Comparison of ENCODE assay signal across 17 mouse cellular contexts in the genomic region with DNA sequence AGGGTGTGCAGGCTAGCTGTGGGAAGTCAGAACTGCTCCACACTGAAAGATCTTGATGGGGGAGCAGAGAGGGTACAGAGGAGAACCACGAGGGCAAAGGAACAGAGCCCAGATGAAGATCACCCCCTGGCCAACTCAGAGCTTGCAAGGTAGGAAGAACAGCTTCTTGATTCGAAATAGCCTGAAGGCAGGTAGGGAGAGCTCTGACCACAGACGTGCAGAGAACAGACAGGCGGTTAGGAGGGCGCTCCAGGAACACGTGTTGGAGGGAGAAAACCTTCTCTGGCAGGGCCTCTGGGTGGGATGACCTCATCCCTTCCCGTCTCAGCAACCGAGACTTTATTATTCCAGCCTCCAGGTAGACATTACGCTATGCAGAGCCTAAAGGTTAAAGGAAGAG.
DNase-seq lines count a peak whose midpoint lies in the region; ATAC-seq and TF ChIP-seq lines count a peak whose summit lies in the region.
"Had no signal": no experiment of that assay in that cellular context is flagged by ENCODE, and none has a peak within 500 bp of the region (broad histone marks: within the 10 kb centered on the region; RNA-seq: fewer than 3 reads in every experiment).

No protein-coding gene starts in this region.

- no peak for ATAC-seq in hindbrain, embryonic 13.5 days (ENCODE audit: low FRiP score)
- no peak for ATAC-seq in hindbrain, postnatal 0 days
- no peak for ATAC-seq in midbrain, embryonic 12.5 days (ENCODE audit: low FRiP score, low read depth)
- ATAC-seq in midbrain, embryonic 14.5 days (ENCODE audit: low FRiP score, low TSS enrichment): no peak
- ATAC-seq: forebrain, embryonic 14.5 days had no signal

- DNase-seq in hindbrain, postnatal 0 days (ENCODE audit: low spot score): no peak
- no peak for DNase-seq in midbrain, embryonic 14.5 days
- no peak for DNase-seq in embryonic facial prominence, embryonic 10.5 days (ENCODE audit: low spot score)
- no peak for DNase-seq in right cerebral cortex, postnatal 4 days
- DNase-seq: adrenal gland, adult 8-10 months; cerebellum, adult 11 months; cerebellum, adult 9-10 months; cerebellum, postnatal 25 days; gastrocnemius, adult 2 months; gastrocnemius, postnatal 25 days had no signal

- no peak overlapping the region for H3K27ac ChIP-seq in hindbrain, embryonic 13.5 days
- no peak overlapping the region for H3K27ac ChIP-seq in hindbrain, postnatal 0 days
- 0 out of 2 replicates have a peak overlapping the region, but pooled peaks have one; percentile 1 for H3K27ac ChIP-seq in midbrain, embryonic 12.5 days (replicated peaks)
- no peak overlapping the region for H3K27ac ChIP-seq in midbrain, embryonic 14.5 days (replicated peaks; ENCODE audit: low read depth, low read length)
- peak overlapping the region; percentile 37 for H3K27ac ChIP-seq in embryonic facial prominence, embryonic 10.5 days (replicated peaks)
- H3K27ac ChIP-seq: embryonic facial prominence, embryonic 13.5 days; gastrocnemius, adult 2 months had no signal

- peaks cover 5% of the 10 kb centered on the region; the same call in 1 of the 2 replicates for H3K36me3 ChIP-seq in hindbrain, embryonic 13.5 days
- no peaks in the 10 kb centered on the region; the same call in 1 of the 2 replicates for H3K36me3 ChIP-seq in hindbrain, postnatal 0 days (ENCODE audit: insufficient read depth, low read length)
- H3K36me3 ChIP-seq in midbrain, embryonic 12.5 days: peaks cover 3% of the 10 kb centered on the region; the same call in 1 of the 2 replicates
- H3K36me3 ChIP-seq in midbrain, embryonic 14.5 days (ENCODE audit: control insufficient read depth, insufficient read depth, low read length): 0 out of 2 replicates have a peak, but pooled peaks cover 3% of the 10 kb centered on the region
- peaks cover 52% of the 10 kb centered on the region for H3K36me3 ChIP-seq in embryonic facial prominence, embryonic 10.5 days (replicated peaks)
- H3K36me3 ChIP-seq: embryonic facial prominence, embryonic 13.5 days; heart, embryonic 12.5 days had no signal

- no peaks in the 10 kb centered on the region for H3K9me3 ChIP-seq in hindbrain, embryonic 13.5 days
- no peaks in the 10 kb centered on the region for H3K9me3 ChIP-seq in hindbrain, postnatal 0 days (ENCODE audit: low read length)
- H3K9me3 ChIP-seq in midbrain, embryonic 12.5 days: no peaks in the 10 kb centered on the region
- no peaks in the 10 kb centered on the region for H3K9me3 ChIP-seq in midbrain, embryonic 14.5 days (ENCODE audit: control insufficient read depth, low read length)
- no peaks in the 10 kb centered on the region for H3K9me3 ChIP-seq in embryonic facial prominence, embryonic 10.5 days
- H3K9me3 ChIP-seq: embryonic facial prominence, embryonic 13.5 days; heart, embryonic 12.5 days; hindbrain, embryonic 10.5 days had no signal

- no peak overlapping the region for H3K4me3 ChIP-seq in hindbrain, embryonic 13.5 days
- H3K4me3 ChIP-seq in hindbrain, postnatal 0 days (ENCODE audit: low read length): no peak overlapping the region
- H3K4me3 ChIP-seq in midbrain, embryonic 12.5 days: no peak overlapping the region
- H3K4me3 ChIP-seq in midbrain, embryonic 14.5 days (replicated peaks; ENCODE audit: low read depth, low read length): no peak overlapping the region
- no peak overlapping the region for H3K4me3 ChIP-seq in embryonic facial prominence, embryonic 10.5 days
- H3K4me3 ChIP-seq: embryonic facial prominence, embryonic 13.5 days; gastrocnemius, adult 2 months; heart, embryonic 12.5 days; hindbrain, embryonic 10.5 days had no signal

- peaks cover 8% of the 10 kb centered on the region for H3K4me1 ChIP-seq in hindbrain, embryonic 13.5 days (replicated peaks)
- no peaks in the 10 kb centered on the region for H3K4me1 ChIP-seq in hindbrain, postnatal 0 days (ENCODE audit: insufficient read depth, low read length)
- H3K4me1 ChIP-seq in midbrain, embryonic 12.5 days: no peaks in the 10 kb centered on the region
- no peaks in the 10 kb centered on the region for H3K4me1 ChIP-seq in midbrain, embryonic 14.5 days (ENCODE audit: control insufficient read depth, insufficient read depth, low read length)
- H3K4me1 ChIP-seq in embryonic facial prominence, embryonic 10.5 days: peaks cover 11% of the 10 kb centered on the region
- H3K4me1 ChIP-seq: heart, embryonic 12.5 days had no signal

- peak overlapping the region; percentile 49; the same call in 1 of the 2 replicates for H3K9ac ChIP-seq in hindbrain, embryonic 13.5 days
- H3K9ac ChIP-seq in hindbrain, postnatal 0 days (replicated peaks; ENCODE audit: low read length): no peak overlapping the region
- no peak overlapping the region for H3K9ac ChIP-seq in midbrain, embryonic 12.5 days (replicated peaks)
- H3K9ac ChIP-seq in midbrain, embryonic 14.5 days (replicated peaks; ENCODE audit: low read length): no peak overlapping the region
- H3K9ac ChIP-seq: embryonic facial prominence, embryonic 13.5 days; heart, embryonic 12.5 days had no signal

- H3K27me3 ChIP-seq in hindbrain, embryonic 13.5 days: no peaks in the 10 kb centered on the region
- H3K27me3 ChIP-seq in hindbrain, postnatal 0 days (ENCODE audit: insufficient read depth, low read length): no peaks in the 10 kb centered on the region
- no peaks in the 10 kb centered on the region for H3K27me3 ChIP-seq in midbrain, embryonic 12.5 days
- no peaks in the 10 kb centered on the region for H3K27me3 ChIP-seq in midbrain, embryonic 14.5 days (ENCODE audit: control insufficient read depth, insufficient read depth, low read length)
- no peaks in the 10 kb centered on the region; the same call in 1 of the 2 replicates for H3K27me3 ChIP-seq in embryonic facial prominence, embryonic 10.5 days (replicated peaks; ENCODE audit: low read depth, poor library complexity, severe bottlenecking)
- H3K27me3 ChIP-seq: CH12.LX; embryonic facial prominence, embryonic 13.5 days; heart, embryonic 12.5 days had no signal

- H3K4me2 ChIP-seq in hindbrain, embryonic 13.5 days: no peak overlapping the region
- H3K4me2 ChIP-seq in hindbrain, postnatal 0 days (ENCODE audit: low read depth, low read length): no peak overlapping the region
- H3K4me2 ChIP-seq in midbrain, embryonic 12.5 days (replicated peaks): no peak overlapping the region
- H3K4me2 ChIP-seq in midbrain, embryonic 14.5 days (ENCODE audit: low read length): no peak overlapping the region
- H3K4me2 ChIP-seq: embryonic facial prominence, embryonic 13.5 days; heart, embryonic 12.5 days had no signal

- TF ChIP-seq CTCF in hindbrain, postnatal 0 days (IDR thresholded peaks at IDR 0.05; ENCODE audit: low read depth): no peak

- 63% methylated on average over 9 of the region's 9 CpGs for WGBS in hindbrain, embryonic 13.5 days
- WGBS in hindbrain, postnatal 0 days: 61% methylated on average over 9 of the region's 9 CpGs
- 66% methylated on average over 9 of the region's 9 CpGs for WGBS in midbrain, embryonic 12.5 days
- 63% methylated on average over 9 of the region's 9 CpGs for WGBS in midbrain, embryonic 14.5 days
- WGBS in embryonic facial prominence, embryonic 10.5 days: 48% methylated on average over 9 of the region's 9 CpGs

Comparison
In these comparisons a context has a peak if more than half of its experiments do, and no peak if none do; other contexts are left out.
1. H3K27ac ChIP-seq: peak in midbrain, embryonic 12.5 days (single experiment) and embryonic facial prominence, embryonic 10.5 days (single experiment); none in hindbrain, embryonic 13.5 days (single experiment), hindbrain, postnatal 0 days (single experiment) and midbrain, embryonic 14.5 days (single experiment).